Mouse (Mus musculus) embryonic fibroblast, embryonic 13.5 days (primary cell): ENCODE data around the gene Pafah2. TPM values are rescaled to one million over a fixed set of nuclear protein-coding genes. Genes with fewer than 3 reads are reported as not detected.

Experiments
- H3K27ac ChIP-seq: 2 replicates; pipeline ENCODE4 v1.5.1; 2012; ENCODE audit warnings: low read length, control low read depth, inconsistent platforms; ENCODE audit not compliant: insufficient read depth
- H3K4me1 ChIP-seq: 2 replicates; pipeline ENCODE4 v1.6.1; 2011; ENCODE audit warnings: low read length; ENCODE audit not compliant: control insufficient read depth, insufficient read depth
- H3K4me3 ChIP-seq: 2 replicates; pipeline ENCODE4 v1.5.1; 2011; ENCODE audit warnings: mild to moderate bottlenecking, control low read depth, low read length; ENCODE audit not compliant: insufficient read depth
- CTCF ChIP-seq: IDR thresholded peaks from 2 replicates; pipeline ENCODE4 v1.5.1; 2011; ENCODE audit warnings: mild to moderate bottlenecking, control low read depth, low read length, moderate library complexity, borderline replicate concordance; ENCODE audit not compliant: insufficient read depth
- POLR2A ChIP-seq: IDR thresholded peaks from 2 replicates; pipeline ENCODE4 v1.6.1; 2011; ENCODE audit warnings: low read depth, mild to moderate bottlenecking, control low read depth, low read length, moderate library complexity
- polyA plus RNA-seq: library from polyadenylated mRNA; stranded (reverse); fragments of >200 nt; gene quantifications from 2 replicates; pipeline ENCODE4 v1.2.4, GENCODE M21; 2011; ENCODE audit warnings: low read depth; ENCODE audit not compliant: missing spikeins, insufficient read length

The Pafah2 gene
- polyA plus RNA-seq, 1 experiment: 15.9 TPM

GRCm38 (mm10) chr4:134469341-134469796 is 73.2 kb downstream of the Pafah2 start:
- H3K27ac ChIP-seq: peak overlapping the region; percentile 66
- H3K4me3 ChIP-seq: peak overlapping the region; percentile 62
- TF ChIP-seq CTCF (no peak), POLR2A (peak; percentile 50; the same call in 1 of the 2 replicates)
- no peaks in the 10 kb centered on the region; the same call in 1 of the 2 replicates for H3K4me1 ChIP-seq

GRCm38 (mm10) chr4:134469985-134470384 is 73.9 kb downstream of the Pafah2 start:
- TF ChIP-seq CTCF: no peak
- TF ChIP-seq POLR2A: no peak
- H3K4me1 ChIP-seq: no peaks in the 10 kb centered on the region; the same call in 1 of the 2 replicates
- no peak overlapping the region for H3K27ac ChIP-seq
- peak overlapping the region; percentile 22 for H3K4me3 ChIP-seq

- H3K4me3 ChIP-seq: no peak overlapping the region
- no peaks in the 10 kb centered on the region; the same call in 1 of the 2 replicates for H3K4me1 ChIP-seq
- no peak for TF ChIP-seq POLR2A
- TF ChIP-seq CTCF: no peak
- no peak overlapping the region for H3K27ac ChIP-seq
These were observed 75.3 kb downstream of the Pafah2 start for GRCm38 (mm10) chr4:134471469-134471868.

GRCm38 (mm10) chr4:134473764-134474163 is 77.6 kb downstream of the Pafah2 start:
- no peaks in the 10 kb centered on the region for H3K4me1 ChIP-seq
- H3K4me3 ChIP-seq: no peak overlapping the region
- TF ChIP-seq CTCF (no peak), POLR2A (no peak)
- no peak overlapping the region for H3K27ac ChIP-seq

- Histone ChIP-seq H3K27ac (no peak overlapping the region), H3K4me1 (no peaks in the 10 kb centered on the region), H3K4me3 (no peak overlapping the region)
- TF ChIP-seq CTCF (no peak), POLR2A (no peak)
These were observed 78.1 kb downstream of the Pafah2 start for GRCm38 (mm10) chr4:134474240-134474639.

GRCm38 (mm10) chr4:134476899-134477298 is 80.8 kb downstream of the Pafah2 start:
- TF ChIP-seq POLR2A (no peak), CTCF (no peak)
- H3K4me3 ChIP-seq: no peak overlapping the region
- H3K4me1 ChIP-seq: no peaks in the 10 kb centered on the region
- no peak overlapping the region for H3K27ac ChIP-seq

Other genes with a start within 250 kb of the Pafah2 start
- gene Cep85, start 209.2 kb upstream of the Pafah2 start, polyA plus RNA-seq: 17.4 and 22.1 TPM in 2 replicates
- not detected in 2 replicates for gene Gm7534, start 193.3 kb upstream of the Pafah2 start, polyA plus RNA-seq
- not detected in 2 replicates for gene Catsper4, start 168.9 kb upstream of the Pafah2 start, polyA plus RNA-seq
- gene Cnksr1, start 157.9 kb upstream of the Pafah2 start, polyA plus RNA-seq: 0.42 TPM in 1 of 2 replicates, not detected in the other
- gene E130218I03Rik, start 152.7 kb upstream of the Pafah2 start, polyA plus RNA-seq: not detected in 2 replicates
- 9.5 and 11.9 TPM in 2 replicates for gene Zfp593, start 150.7 kb upstream of the Pafah2 start, polyA plus RNA-seq
- gene Gm30191, start 149.4 kb upstream of the Pafah2 start, polyA plus RNA-seq: not detected in 2 replicates
- gene Grrp1, start 142.2 kb upstream of the Pafah2 start, polyA plus RNA-seq: not detected in 2 replicates
- 8.5 and 10.3 TPM in 2 replicates for gene Pdik1l, start 108.4 kb upstream of the Pafah2 start, polyA plus RNA-seq
- gene Trim63, start 81.2 kb upstream of the Pafah2 start, polyA plus RNA-seq: not detected in 2 replicates
- gene Slc30a2, start 53.1 kb upstream of the Pafah2 start, polyA plus RNA-seq: not detected in 2 replicates
- gene Extl1, start 12.5 kb upstream of the Pafah2 start, polyA plus RNA-seq: 0.58 TPM in 2 replicates
- 142 and 293 TPM in 2 replicates for gene Stmn1, start 72.0 kb downstream of the Pafah2 start, polyA plus RNA-seq
- 6.8 and 9.3 TPM in 2 replicates for gene Paqr7, start 100.4 kb downstream of the Pafah2 start, polyA plus RNA-seq
- gene Aunip, start 114.7 kb downstream of the Pafah2 start, polyA plus RNA-seq: 8.5 and 9.7 TPM in 2 replicates
- gene Mtfr1l, start 139.1 kb downstream of the Pafah2 start, polyA plus RNA-seq: 85.5 and 88.3 TPM in 2 replicates
- gene Selenon, start 155.8 kb downstream of the Pafah2 start, polyA plus RNA-seq: 98.0 and 103 TPM in 2 replicates